Mouse (Mus musculus): ENCODE results near the gene Brk1. TPM values are rescaled to one million over a fixed set of nuclear protein-coding genes. Genes with fewer than 3 reads are reported as not detected.

Brk1 gene
- polyA plus RNA-seq, 1 experiment from 2014 or later, result 201 TPM

DNA sequence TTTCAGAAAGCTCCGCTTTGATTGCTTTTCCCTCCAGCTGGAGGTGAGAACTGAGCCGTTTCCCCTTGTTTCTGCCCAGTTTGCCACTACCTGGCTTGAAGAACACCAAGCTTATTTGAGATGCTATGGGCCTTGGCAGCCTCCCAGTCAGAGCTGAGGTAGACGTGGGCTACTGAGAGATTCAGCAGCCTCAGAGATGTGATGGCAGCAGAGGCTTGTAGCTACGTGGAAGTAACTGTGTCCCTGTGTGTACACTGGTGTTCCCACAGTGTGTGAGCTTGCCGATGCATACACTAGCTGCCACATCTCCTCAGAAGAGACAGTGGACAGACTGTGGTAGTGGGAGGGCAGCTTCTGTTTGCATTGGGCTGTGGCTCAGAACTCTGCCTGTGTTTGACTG, 19.5 kb upstream of the Brk1 start:
- Histone ChIP-seq H3K27ac (replicated peaks) (no peak overlapping the region), H3K27me3 (ENCODE audit: control insufficient read depth, insufficient read depth, low read length) (no peaks in the 10 kb centered on the region), H3K4me1 (replicated peaks; ENCODE audit: control insufficient read depth, insufficient read depth) (no peaks in the 10 kb centered on the region), H3K9me3 (ENCODE audit: control insufficient read depth, low read length) (no peaks in the 10 kb centered on the region), H3K9ac (ENCODE audit: low read length) (no peak overlapping the region), H3K36me3 (ENCODE audit: control insufficient read depth, insufficient read depth, low read length) (no peaks in the 10 kb centered on the region), H3K4me3 (ENCODE audit: low read depth, low read length) (no peak overlapping the region), H3K4me2 (replicated peaks; ENCODE audit: low read depth) (no peak overlapping the region)
- TF ChIP-seq EP300 (optimal IDR thresholded peaks at IDR 0.05) (no peak), CTCF (IDR thresholded peaks at IDR 0.05; ENCODE audit: low read depth) (no peak)
- ATAC-seq (ENCODE audit: low FRiP score, low TSS enrichment) (no peak), DNase-seq (ENCODE audit: low spot score) (no peak)
- WGBS, result 93% methylated on average over 5 of the region's 5 CpGs

DNA sequence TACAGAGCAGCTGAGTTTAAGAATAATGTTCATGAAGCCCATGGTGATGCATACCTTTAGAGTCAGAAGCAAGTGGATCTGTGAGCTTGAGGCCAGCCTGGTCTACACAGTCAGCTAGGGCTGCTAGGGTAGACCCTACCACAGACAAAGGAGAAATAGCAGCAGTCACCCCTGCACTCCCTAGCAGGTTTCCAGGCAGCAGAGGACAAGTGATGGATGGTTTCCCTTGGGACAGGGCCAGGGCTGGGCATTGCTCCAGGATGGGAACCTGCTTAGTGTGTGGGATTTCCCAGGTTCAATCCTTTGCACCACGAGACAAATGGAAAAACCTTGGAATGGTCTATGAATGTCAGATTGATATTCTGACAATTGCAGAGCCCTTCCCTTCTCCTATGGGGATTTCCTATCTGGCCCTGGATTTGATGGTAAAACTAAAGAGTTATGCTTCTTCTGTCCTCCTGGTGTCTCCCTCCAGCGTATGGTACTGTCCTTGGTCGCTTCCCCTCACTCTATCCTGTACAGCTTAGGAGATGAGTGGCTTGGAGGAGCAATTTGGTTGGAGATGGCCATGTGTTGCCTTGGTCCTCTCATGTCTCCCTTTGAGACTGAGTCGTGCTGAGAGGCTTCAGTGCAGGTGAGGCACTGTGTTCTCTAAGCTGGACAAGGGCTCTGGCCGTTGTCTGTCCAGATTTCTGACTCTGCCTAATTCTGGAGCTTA, 17.9 kb upstream of the Brk1 start:
- H3K27ac ChIP-seq (replicated peaks), result no peak overlapping the region

DNA sequence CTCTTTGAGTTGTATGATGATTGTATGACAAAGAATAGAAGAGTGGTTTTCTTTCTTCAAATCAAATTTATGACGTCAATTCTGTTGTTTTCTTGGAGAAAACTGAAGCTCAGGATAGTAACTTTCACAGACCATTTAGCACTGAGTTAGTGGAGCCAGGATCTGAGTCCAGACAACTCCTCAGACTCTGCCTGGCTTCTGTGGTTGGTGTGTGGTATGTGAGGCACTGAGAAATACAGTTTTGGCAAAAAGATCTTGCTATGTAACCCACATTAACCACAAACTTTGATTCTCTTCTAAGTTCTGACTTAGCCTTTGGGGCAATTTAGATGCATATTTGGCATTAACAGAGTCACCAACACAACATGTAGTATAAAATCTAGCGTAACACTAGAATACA, 11.9 kb upstream of the Brk1 start:
- no peak for DNase-seq (ENCODE audit: low spot score)
- WGBS, result 93% methylated on average over 2 of the region's 2 CpGs

More for the DNA sequence above, 17.9 kb upstream of the Brk1 start:
- H3K9ac ChIP-seq (ENCODE audit: low read length), result no peak overlapping the region
- TF ChIP-seq EP300 (optimal IDR thresholded peaks at IDR 0.05), result no peak
- peak; percentile 48 for TF ChIP-seq CTCF (IDR thresholded peaks at IDR 0.05; ENCODE audit: low read depth)
- H3K4me1 ChIP-seq (replicated peaks; ENCODE audit: control insufficient read depth, insufficient read depth), result no peaks in the 10 kb centered on the region
- H3K36me3 ChIP-seq (ENCODE audit: control insufficient read depth, insufficient read depth, low read length), result no peaks in the 10 kb centered on the region
- H3K9me3 ChIP-seq (ENCODE audit: control insufficient read depth, low read length), result no peaks in the 10 kb centered on the region
- 40% methylated on average over 5 of the region's 5 CpGs for WGBS
- ATAC-seq (ENCODE audit: low FRiP score, low TSS enrichment) (peak; percentile 51; the same call in 1 of the 2 replicates), DNase-seq (ENCODE audit: low spot score) (peak; percentile 38)
- H3K4me2 ChIP-seq (replicated peaks; ENCODE audit: low read depth), result no peak overlapping the region
- H3K4me3 ChIP-seq (ENCODE audit: low read depth, low read length), result no peak overlapping the region
- H3K27me3 ChIP-seq (ENCODE audit: control insufficient read depth, insufficient read depth, low read length), result no peaks in the 10 kb centered on the region

DNA sequence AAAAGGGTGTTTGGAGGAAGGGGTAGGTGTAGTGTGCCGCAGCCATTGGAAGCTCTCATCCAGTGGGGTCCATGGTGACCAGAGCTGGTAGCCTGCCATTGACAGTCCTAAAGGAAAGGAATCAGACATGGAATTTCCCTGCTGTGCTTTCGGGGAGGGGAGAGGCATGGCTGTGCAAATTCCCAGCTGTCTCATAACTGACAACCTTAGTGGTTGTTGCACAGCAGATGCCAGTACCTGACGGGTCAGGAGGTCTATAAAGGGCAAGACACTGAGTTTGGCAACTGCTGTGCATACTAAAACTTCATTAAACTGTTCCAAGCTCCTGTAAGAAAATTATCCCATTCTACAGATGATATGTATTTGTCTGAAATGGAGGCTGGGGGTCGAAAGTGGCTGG, 6.6 kb upstream of the Brk1 start:
- Histone ChIP-seq H3K27ac (replicated peaks) (no peak overlapping the region), H3K4me2 (replicated peaks; ENCODE audit: low read depth) (no peak overlapping the region), H3K4me3 (ENCODE audit: low read depth, low read length) (no peak overlapping the region), H3K9ac (ENCODE audit: low read length) (no peak overlapping the region), H3K4me1 (replicated peaks; ENCODE audit: control insufficient read depth, insufficient read depth) (no peaks in the 10 kb centered on the region), H3K27me3 (ENCODE audit: control insufficient read depth, insufficient read depth, low read length) (no peaks in the 10 kb centered on the region), H3K9me3 (ENCODE audit: control insufficient read depth, low read length) (no peaks in the 10 kb centered on the region), H3K36me3 (ENCODE audit: control insufficient read depth, insufficient read depth, low read length) (no peaks in the 10 kb centered on the region)
- ATAC-seq (ENCODE audit: low FRiP score, low TSS enrichment), result no peak
- TF ChIP-seq CTCF (IDR thresholded peaks at IDR 0.05; ENCODE audit: low read depth), result no peak
- no peak for TF ChIP-seq EP300 (optimal IDR thresholded peaks at IDR 0.05)
- 92% methylated on average over 4 of the region's 4 CpGs for WGBS
- DNase-seq (ENCODE audit: low spot score), result no peak

More for the DNA sequence above, 11.9 kb upstream of the Brk1 start:
- Histone ChIP-seq H3K4me1 (replicated peaks; ENCODE audit: control insufficient read depth, insufficient read depth) (no peaks in the 10 kb centered on the region), H3K4me2 (replicated peaks; ENCODE audit: low read depth) (no peak overlapping the region), H3K27me3 (ENCODE audit: control insufficient read depth, insufficient read depth, low read length) (no peaks in the 10 kb centered on the region), H3K4me3 (ENCODE audit: low read depth, low read length) (no peak overlapping the region), H3K9ac (ENCODE audit: low read length) (no peak overlapping the region), H3K9me3 (ENCODE audit: control insufficient read depth, low read length) (no peaks in the 10 kb centered on the region), H3K36me3 (ENCODE audit: control insufficient read depth, insufficient read depth, low read length) (no peaks in the 10 kb centered on the region), H3K27ac (replicated peaks) (no peak overlapping the region)
- TF ChIP-seq EP300 (optimal IDR thresholded peaks at IDR 0.05) (no peak), CTCF (IDR thresholded peaks at IDR 0.05; ENCODE audit: low read depth) (no peak)
- ATAC-seq (ENCODE audit: low FRiP score, low TSS enrichment), result no peak

DNA sequence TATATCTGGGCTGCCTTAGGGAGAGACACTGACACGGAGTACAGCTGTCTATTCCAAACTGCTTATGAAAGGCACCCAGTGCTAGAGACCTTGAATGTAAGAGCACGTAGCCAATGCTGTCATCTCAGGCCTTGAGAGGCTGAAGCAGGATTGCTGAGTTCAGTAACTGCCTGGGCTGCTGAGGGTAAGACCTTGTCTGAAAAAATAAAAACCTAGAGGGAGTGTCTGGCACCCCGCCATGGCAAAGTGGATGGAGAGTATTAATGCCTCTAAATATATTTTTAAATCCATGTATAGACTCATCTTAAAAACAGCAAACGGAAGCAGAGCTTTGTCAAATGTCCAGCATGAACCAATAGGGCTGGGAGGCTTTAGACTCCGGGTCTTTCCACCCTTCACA, 4.7 kb upstream of the Brk1 start:
- Histone ChIP-seq H3K4me3 (ENCODE audit: low read depth, low read length) (no peak overlapping the region), H3K36me3 (ENCODE audit: control insufficient read depth, insufficient read depth, low read length) (no peaks in the 10 kb centered on the region), H3K27ac (replicated peaks) (no peak overlapping the region), H3K27me3 (ENCODE audit: control insufficient read depth, insufficient read depth, low read length) (no peaks in the 10 kb centered on the region), H3K4me1 (replicated peaks; ENCODE audit: control insufficient read depth, insufficient read depth) (no peaks in the 10 kb centered on the region), H3K9me3 (ENCODE audit: control insufficient read depth, low read length) (no peaks in the 10 kb centered on the region), H3K4me2 (replicated peaks; ENCODE audit: low read depth) (no peak overlapping the region), H3K9ac (ENCODE audit: low read length) (no peak overlapping the region)
- no peak for ATAC-seq (ENCODE audit: low FRiP score, low TSS enrichment)
- 39% methylated on average over 5 of the region's 5 CpGs for WGBS
- DNase-seq (ENCODE audit: low spot score), result no peak
- TF ChIP-seq EP300 (optimal IDR thresholded peaks at IDR 0.05) (no peak), CTCF (IDR thresholded peaks at IDR 0.05; ENCODE audit: low read depth) (no peak)

DNA sequence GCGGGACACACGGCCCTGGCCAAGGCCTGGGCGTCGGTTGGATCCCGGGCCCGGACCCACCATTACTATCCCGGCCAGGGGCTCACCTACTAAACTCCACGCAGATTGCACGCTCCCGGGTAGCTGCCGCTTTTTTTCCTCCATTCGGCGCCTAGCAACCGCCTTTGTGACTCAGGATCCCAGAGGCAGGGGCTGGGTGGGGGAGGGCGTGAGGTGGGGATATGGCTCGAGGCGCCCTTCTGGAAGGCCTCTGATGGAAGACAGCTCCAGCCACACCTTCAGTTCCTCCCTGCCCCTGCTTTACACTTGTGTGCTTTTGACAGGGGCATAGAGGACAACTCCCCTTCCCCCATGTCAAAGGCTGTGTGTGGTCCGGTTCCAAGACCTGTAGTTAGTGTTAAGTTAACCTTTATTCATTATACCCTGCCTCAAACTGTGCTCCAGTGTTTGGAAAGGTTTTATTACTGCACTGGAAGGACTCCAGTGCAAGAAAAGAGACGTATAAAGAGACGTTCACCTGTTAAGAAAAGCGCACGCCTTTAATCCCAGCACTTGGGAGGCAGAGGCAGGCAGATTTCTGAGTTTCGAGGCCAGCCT, 3.9 kb upstream of the Brk1 start, which contains the start of gene Fancd2os:
Fancd2os (minus strand) TSS at position 173 of the 597 bp plus-strand sequence.
- no peak within 1 kb of the TSS for H3K27ac ChIP-seq (replicated peaks)
- no peak within 1 kb of the TSS for H3K4me3 ChIP-seq (ENCODE audit: low read depth, low read length)
- WGBS, result 43% methylated on average over 23 of the region's 23 CpGs
- no peak for DNase-seq (ENCODE audit: low spot score)
- 0 out of 2 replicates have a peak, but pooled peaks cover 2% of the 10 kb centered on the region for H3K4me1 ChIP-seq (replicated peaks; ENCODE audit: control insufficient read depth, insufficient read depth)
- H3K27me3 ChIP-seq (ENCODE audit: control insufficient read depth, insufficient read depth, low read length), result no peaks in the 10 kb centered on the region
- H3K36me3 ChIP-seq (ENCODE audit: control insufficient read depth, insufficient read depth, low read length), result no peaks in the 10 kb centered on the region
- H3K9me3 ChIP-seq (ENCODE audit: control insufficient read depth, low read length), result no peaks in the 10 kb centered on the region
- no peak within 1 kb of the TSS for H3K4me2 ChIP-seq (replicated peaks; ENCODE audit: low read depth)
- TF ChIP-seq CTCF (IDR thresholded peaks at IDR 0.05; ENCODE audit: low read depth) (no peak), EP300 (optimal IDR thresholded peaks at IDR 0.05) (no peak)
- no peak for ATAC-seq (ENCODE audit: low FRiP score, low TSS enrichment)
- no peak within 1 kb of the TSS; the same call in 1 of the 2 replicates for H3K9ac ChIP-seq (ENCODE audit: low read length)
